Mouse (Mus musculus): ENCODE results near the gene Vmn1r100. TPM values are rescaled to one million over a fixed set of nuclear protein-coding genes. Genes with fewer than 3 reads are reported as not detected.
"Not testable (repeated sequence)": the region's sequence is repeated elsewhere in the genome, so short reads cannot be mapped to it uniquely, and the experiment has no call there.

Vmn1r100 gene
- polyA plus RNA-seq (2015; fragmentation: Nextera tagmentation; extraction: Ambion mirVana): not detected in 2 replicates

DNA sequence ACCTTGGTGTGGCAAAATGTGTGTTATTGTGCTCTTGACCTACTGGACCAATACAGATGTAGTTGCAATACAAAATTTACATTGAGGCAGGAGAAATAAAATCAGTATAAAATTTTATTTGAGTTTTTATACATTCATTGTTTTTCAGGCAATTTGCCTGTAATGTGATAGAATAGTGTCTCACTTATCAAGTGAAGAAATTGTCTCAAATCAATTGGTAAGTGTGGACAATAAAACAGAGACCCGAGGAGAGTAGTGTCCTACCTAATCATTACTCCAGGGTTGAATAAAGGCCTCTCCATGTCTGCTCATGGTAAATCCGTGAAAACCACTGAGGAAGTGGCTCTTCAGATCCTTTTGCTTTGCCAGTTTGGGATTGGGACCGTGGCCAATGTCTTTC is at the start of gene Vmn1r100:
Gene Vmn1r100, plus strand, starts transcription at position 301 of the 400 bp plus-strand sequence.
- no CpG with 5 or more reads among the region's 3 CpGs for WGBS
- not testable (repeated sequence) for H3K4me2 ChIP-seq (replicated peaks); H3K27me3 ChIP-seq (replicated peaks); ATAC-seq; H3K36me3 ChIP-seq; H3K4me1 ChIP-seq (replicated peaks); H3K9ac ChIP-seq; H3K4me3 ChIP-seq (replicated peaks); H3K9me3 ChIP-seq; H3K27ac ChIP-seq

DNA sequence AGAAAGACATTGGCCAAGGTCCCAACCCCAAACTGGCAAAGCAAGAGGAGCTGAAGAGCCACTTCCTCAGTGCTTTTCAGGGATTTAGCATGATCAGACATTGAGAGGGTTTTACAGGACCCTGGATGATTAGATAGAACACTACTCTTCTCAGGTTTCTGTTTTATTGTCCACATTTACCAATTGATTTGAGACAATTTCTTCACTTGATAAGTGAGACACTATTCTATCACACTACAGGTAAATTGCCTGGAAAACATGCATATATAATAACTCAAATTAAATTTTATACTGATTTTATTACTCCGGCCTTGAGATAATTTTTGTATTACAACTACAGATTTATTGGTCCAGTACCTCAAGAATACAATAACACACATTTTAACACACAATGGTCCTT is 42.4 kb upstream of the Vmn1r100 start, which contains the start of gene Gm5728:
Gene Gm5728, minus strand, starts transcription at position 101 of the 400 bp plus-strand sequence.
- not testable (repeated sequence) for H3K9ac ChIP-seq; H3K4me1 ChIP-seq (replicated peaks); H3K36me3 ChIP-seq; H3K9me3 ChIP-seq; H3K4me3 ChIP-seq (replicated peaks); H3K4me2 ChIP-seq (replicated peaks); ATAC-seq; H3K27me3 ChIP-seq (replicated peaks); H3K27ac ChIP-seq
- no CpG with 5 or more reads among the region's 1 CpGs for WGBS

DNA sequence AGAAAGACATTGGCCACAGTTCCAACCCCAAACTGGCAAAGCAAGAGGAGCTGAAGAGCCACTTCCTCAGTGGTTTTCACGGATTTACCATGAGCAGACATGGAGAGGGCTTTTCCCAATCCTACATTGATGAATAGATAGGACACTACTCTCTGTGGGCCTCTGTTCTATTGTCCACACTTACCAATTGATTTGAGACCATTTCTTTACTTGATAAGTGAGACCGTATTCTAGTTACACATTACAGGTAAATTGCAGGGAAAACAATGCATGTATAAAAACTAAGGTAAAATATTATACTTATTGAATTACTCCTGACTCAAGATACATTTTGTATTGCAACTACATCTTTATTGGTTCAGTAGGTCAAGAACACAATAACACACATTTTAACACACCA is 24.8 kb downstream of the Vmn1r100 start, which contains the start of gene Vmn1r101:
Gene Vmn1r101, minus strand, starts transcription at position 101 of the 400 bp plus-strand sequence.
- no CpG with 5 or more reads among the region's 2 CpGs for WGBS
- ATAC-seq; H3K4me2 ChIP-seq (replicated peaks): not testable (repeated sequence)

More for the DNA sequence above, 24.8 kb downstream of the Vmn1r100 start, which contains the start of gene Vmn1r101:
- H3K9ac ChIP-seq; H3K27me3 ChIP-seq (replicated peaks); H3K4me1 ChIP-seq (replicated peaks); H3K27ac ChIP-seq; H3K4me3 ChIP-seq (replicated peaks); H3K9me3 ChIP-seq; H3K36me3 ChIP-seq: not testable (repeated sequence)

Other genes with a start within 250 kb of the Vmn1r100 start
- not detected in 2 replicates for gene Vmn1r94, start 249.6 kb upstream of the Vmn1r100 start, polyA plus RNA-seq (2015; fragmentation: Nextera tagmentation; extraction: Ambion mirVana)
- gene Vmn1r95, start 224.2 kb upstream of the Vmn1r100 start, polyA plus RNA-seq (2015; fragmentation: Nextera tagmentation; extraction: Ambion mirVana): not detected in 2 replicates
- gene Gm6164, start 212.3 kb upstream of the Vmn1r100 start, polyA plus RNA-seq (2015; fragmentation: Nextera tagmentation; extraction: Ambion mirVana): not detected in 2 replicates
- not detected in 2 replicates for gene Gm4498, start 184.1 kb upstream of the Vmn1r100 start, polyA plus RNA-seq (2015; fragmentation: Nextera tagmentation; extraction: Ambion mirVana)
- not detected in 2 replicates for gene Gm5890, start 155.1 kb upstream of the Vmn1r100 start, polyA plus RNA-seq (2015; fragmentation: Nextera tagmentation; extraction: Ambion mirVana)
- not detected in 2 replicates for gene Gm4133, start 83.9 kb upstream of the Vmn1r100 start, polyA plus RNA-seq (2015; fragmentation: Nextera tagmentation; extraction: Ambion mirVana)
- gene Gm5728, start 42.5 kb upstream of the Vmn1r100 start, polyA plus RNA-seq (2015; fragmentation: Nextera tagmentation; extraction: Ambion mirVana): not detected in 2 replicates
- not detected in 2 replicates for gene Vmn1r101, start 24.7 kb downstream of the Vmn1r100 start, polyA plus RNA-seq (2015; fragmentation: Nextera tagmentation; extraction: Ambion mirVana)
- gene Gm10670, start 57.0 kb downstream of the Vmn1r100 start, polyA plus RNA-seq (2015; fragmentation: Nextera tagmentation; extraction: Ambion mirVana): not detected in 2 replicates
- not detected in 2 replicates for gene Vmn1r103, start 92.6 kb downstream of the Vmn1r100 start, polyA plus RNA-seq (2015; fragmentation: Nextera tagmentation; extraction: Ambion mirVana)
- not detected in 2 replicates for gene Vmn1r104, start 115.9 kb downstream of the Vmn1r100 start, polyA plus RNA-seq (2015; fragmentation: Nextera tagmentation; extraction: Ambion mirVana)
- gene Gm5726, start 127.8 kb downstream of the Vmn1r100 start, polyA plus RNA-seq (2015; fragmentation: Nextera tagmentation; extraction: Ambion mirVana): not detected in 2 replicates
- not detected in 2 replicates for gene Gm4141, start 158.3 kb downstream of the Vmn1r100 start, polyA plus RNA-seq (2015; fragmentation: Nextera tagmentation; extraction: Ambion mirVana)
- not detected in 2 replicates for gene Gm4513, start 181.1 kb downstream of the Vmn1r100 start, polyA plus RNA-seq (2015; fragmentation: Nextera tagmentation; extraction: Ambion mirVana)